Mouse (Mus musculus) spleen, adult 18-20 months (tissue): ENCODE results near the gene Anxa7.

ENCODE experiments used
- DNase-seq, 2 experiments: peaks; one replicate each; pipeline ENCODE4 v3.0.0; 2022; ENCODE audit warnings: mixed read lengths in 2 of 2

Gene Anxa7

DNA sequence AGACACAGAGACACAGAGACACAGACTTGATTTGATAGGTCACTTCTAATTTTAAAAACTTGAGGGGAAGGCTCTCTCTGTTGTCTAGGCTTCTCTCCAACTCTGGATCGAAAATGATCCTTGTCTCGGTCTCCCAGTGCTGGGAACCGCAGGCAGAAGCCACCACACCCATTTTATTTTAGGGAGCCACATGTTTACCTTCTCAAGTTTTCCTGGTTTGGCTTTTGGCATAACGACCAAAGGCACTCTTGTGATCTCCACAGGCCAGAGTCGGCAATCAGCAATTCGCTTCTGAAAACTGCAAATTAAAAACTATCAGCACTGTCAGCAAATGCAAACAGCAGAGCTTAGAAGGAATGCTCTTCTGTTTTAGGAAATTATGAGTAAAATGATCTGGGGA lies 48.2 kb downstream of the Anxa7 start:
- no peak for DNase-seq

DNA sequence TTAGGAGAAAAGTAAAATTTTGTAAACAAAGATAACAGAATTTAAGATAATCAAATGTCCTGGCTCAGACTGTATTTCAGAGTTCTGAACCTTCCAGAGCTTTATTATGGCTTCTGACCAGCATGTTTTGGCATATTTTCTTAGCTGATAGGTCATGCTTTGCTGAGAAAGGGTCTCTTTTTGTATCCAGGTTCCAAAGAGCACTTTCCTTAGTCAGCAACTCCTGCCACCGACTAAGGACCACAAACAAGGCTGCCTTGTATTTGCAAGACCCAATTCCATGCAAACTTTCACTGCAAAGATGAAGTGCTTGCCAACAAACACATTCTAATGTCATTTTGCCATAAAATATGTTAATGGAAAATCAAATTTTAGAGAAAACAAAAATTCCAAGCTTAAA lies 50.1 kb downstream of the Anxa7 start:
- no peak for DNase-seq

DNA sequence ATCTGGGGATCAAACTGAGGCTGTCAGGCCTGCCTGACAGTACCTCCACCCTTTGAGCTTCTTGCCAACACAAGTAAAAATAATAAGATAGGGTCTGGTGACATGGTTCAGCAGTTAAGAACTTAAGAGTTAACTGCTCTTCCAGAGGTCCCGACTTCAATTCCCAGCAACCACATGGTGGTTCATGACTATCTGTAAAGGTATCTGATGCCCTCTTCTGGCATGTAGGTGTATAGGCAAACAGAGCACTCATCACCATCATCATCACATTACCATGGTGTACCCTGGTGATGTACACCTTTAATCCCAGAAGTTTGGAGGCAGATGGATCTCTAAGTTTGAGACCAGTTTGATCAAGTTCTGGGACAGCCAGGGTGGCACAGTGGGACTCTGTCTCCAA lies 51.3 kb downstream of the Anxa7 start:
- DNase-seq = no peak

DNA sequence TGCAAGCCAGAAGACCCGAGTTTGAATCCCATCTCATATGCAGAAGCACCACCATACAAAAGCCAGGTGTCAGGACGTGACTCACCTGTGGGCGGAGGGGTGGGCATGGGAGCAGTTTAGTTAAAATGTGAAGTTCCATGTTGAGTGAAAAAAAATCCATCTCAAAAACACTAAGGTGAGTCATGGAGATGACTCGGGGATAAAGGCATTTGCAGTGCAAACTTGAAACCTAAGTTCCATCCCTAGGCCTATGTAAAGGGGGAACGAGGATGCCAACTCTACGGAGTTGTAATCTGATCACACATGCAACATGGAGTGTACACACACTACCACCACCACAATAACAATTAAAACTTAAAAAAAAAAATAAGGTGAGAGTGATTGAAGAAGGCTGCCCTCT lies 56.9 kb downstream of the Anxa7 start:
- DNase-seq = no peak

DNA sequence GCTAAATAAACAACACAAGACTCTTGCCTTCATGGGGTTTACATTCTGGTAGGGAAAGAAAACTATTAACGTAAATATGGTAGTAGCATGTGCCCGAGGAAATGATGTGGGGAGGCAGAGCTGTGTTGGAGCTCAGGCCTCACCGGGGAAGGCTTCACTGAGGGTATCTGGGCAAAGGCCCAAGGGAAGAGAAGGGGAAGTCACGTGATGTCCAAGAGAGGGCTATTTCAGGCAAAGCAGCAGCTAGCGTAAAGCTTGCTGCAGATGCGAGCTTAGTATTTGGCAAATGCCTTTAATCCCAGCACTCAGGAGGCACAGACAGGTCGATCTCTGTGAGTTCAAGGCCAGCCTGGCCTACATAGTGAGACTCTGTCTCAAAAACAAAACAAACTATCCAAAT lies 57.7 kb downstream of the Anxa7 start:
- DNase-seq = peak in 1 of 2 experiments; percentile 6
